Mouse (Mus musculus) megakaryocyte-erythroid progenitor cell, adult 5-6 weeks (primary cell): ENCODE measurements at regions not wholly inside any gene's neighbourhood (a gene's known extent, or its start where the extent isn't known, plus 50 kb on each side); places are given as distances from the start of the nearest gene placed in this dataset.

Experiments used
- ATAC-seq: replicated peaks from 2 replicates; pipeline ENCODE4 v1.8.0; 2016; ENCODE audit warnings: mild to moderate bottlenecking, inconsistent platforms; ENCODE audit not compliant: severe bottlenecking, poor library complexity, low FRiP score, low TSS enrichment

- ATAC-seq: no peak
These were observed 54.8 kb downstream of the Foxb1 start for GRCm38 (mm10) chr9:69705942-69706341.

- no peak for ATAC-seq
These were observed 55.7 kb downstream of the Foxb1 start for GRCm38 (mm10) chr9:69705071-69705470.

- no peak for ATAC-seq
These were observed 57.0 kb downstream of the Foxb1 start for GRCm38 (mm10) chr9:69703731-69704130.

GRCm38 (mm10) chr9:69702156-69702928 lies 58.4 kb downstream of the Foxb1 start:
- no peak for ATAC-seq

GRCm38 (mm10) chr9:69700696-69701095 lies 60.0 kb downstream of the Foxb1 start:
- ATAC-seq: no peak

GRCm38 (mm10) chr9:69691756-69692155 lies 69.0 kb downstream of the Foxb1 start:
- no peak for ATAC-seq

- ATAC-seq: no peak
These were observed 73.2 kb downstream of the Foxb1 start for GRCm38 (mm10) chr9:69687349-69688123.

GRCm38 (mm10) chr9:69686766-69687165 lies 74.0 kb downstream of the Foxb1 start:
- no peak for ATAC-seq

GRCm38 (mm10) chr9:69685630-69686029 lies 75.1 kb downstream of the Foxb1 start:
- no peak for ATAC-seq

GRCm38 (mm10) chr9:69681372-69682213 lies 79.1 kb downstream of the Foxb1 start:
- ATAC-seq: no peak

- ATAC-seq: no peak
These were observed 82.1 kb downstream of the Foxb1 start for GRCm38 (mm10) chr9:69678634-69679033.

- ATAC-seq: no peak
These were observed 87.2 kb downstream of the Foxb1 start for GRCm38 (mm10) chr9:69673463-69674105.

GRCm38 (mm10) chr9:69672657-69673462 lies 87.9 kb downstream of the Foxb1 start:
- no peak for ATAC-seq

- no peak for ATAC-seq
These were observed 89.5 kb downstream of the Foxb1 start for GRCm38 (mm10) chr9:69671199-69671598.

GRCm38 (mm10) chr9:69670551-69671044 lies 90.1 kb downstream of the Foxb1 start:
- ATAC-seq: no peak

GRCm38 (mm10) chr9:69669611-69670550 lies 90.9 kb downstream of the Foxb1 start:
- ATAC-seq: no peak

GRCm38 (mm10) chr9:69668475-69669090 lies 92.2 kb downstream of the Foxb1 start:
- no peak for ATAC-seq
